Mouse (Mus musculus) megakaryocyte progenitor cell, adult 5-6 weeks (primary cell): ENCODE results near the gene Suox. TPM values are rescaled to one million over a fixed set of nuclear protein-coding genes. Genes with fewer than 3 reads are reported as not detected.
"Not testable (repeated sequence)": the region's sequence is repeated elsewhere in the genome, so short reads cannot be mapped to it uniquely, and the experiment has no call there.

Experiments used
- ATAC-seq: replicated peaks from 2 replicates; pipeline ENCODE4 v1.8.0; 2016; ENCODE audit warnings: mild to moderate bottlenecking, moderate TSS enrichment, inconsistent platforms; ENCODE audit not compliant: poor library complexity
- total RNA-seq, 2 experiments: library from RNA; stranded (forward) in 1 of 2; stranded (reverse) in 1 of 2; fragments of 157-497, 149-512 nt in 1 of 2; fragments of 200-1000 nt in 1 of 2; gene quantifications; 2 replicates each; pipeline versions ENCODE4 v1.2.3 to v1.2.4; 2015 to 2017

Suox gene
- total RNA-seq, 2 experiments from 2014 or later = 2.2 to 4.8 TPM

DNA sequence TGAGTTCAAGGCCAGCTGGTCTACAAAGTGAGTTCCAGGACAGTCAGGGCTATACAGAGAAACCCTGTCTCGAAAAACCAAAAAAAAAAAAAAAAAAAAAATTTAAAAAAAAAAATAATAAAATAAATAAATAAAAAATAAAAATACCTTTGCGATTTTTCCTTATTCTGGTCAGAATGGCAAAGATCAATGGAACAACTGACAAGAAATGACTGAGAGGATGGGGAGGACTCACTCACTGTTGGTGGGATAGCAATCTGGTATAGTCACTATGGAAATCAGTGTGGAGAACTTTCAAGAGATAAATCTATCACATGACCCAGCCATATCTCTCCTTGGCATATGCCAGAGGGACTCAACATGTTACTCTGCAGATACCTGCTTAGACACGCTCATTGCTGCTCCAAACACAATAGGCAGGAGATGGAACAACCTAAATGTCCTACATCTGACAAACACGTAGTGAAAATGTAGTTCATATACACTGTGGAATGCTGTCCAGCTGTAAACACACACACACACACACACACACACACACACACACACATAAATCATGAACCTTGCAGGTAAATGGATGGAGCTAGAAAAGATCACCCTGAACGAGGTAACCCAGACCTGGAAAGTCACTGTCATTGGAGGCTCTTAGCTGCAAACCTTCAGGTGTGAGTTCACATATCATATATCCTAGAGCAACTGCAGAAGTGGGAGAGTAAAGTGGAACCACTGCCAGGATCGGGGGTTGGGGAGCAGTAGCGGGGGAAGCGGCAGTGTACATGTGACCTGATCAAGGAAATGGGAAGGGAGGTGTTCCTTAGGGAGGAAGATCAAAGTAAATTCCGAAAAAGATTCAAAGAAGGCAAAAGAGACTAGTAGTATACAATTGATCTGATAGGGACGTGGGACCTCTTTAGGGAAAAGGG is 46.2 kb downstream of the Suox start:
- peak; percentile 32 for ATAC-seq

DNA sequence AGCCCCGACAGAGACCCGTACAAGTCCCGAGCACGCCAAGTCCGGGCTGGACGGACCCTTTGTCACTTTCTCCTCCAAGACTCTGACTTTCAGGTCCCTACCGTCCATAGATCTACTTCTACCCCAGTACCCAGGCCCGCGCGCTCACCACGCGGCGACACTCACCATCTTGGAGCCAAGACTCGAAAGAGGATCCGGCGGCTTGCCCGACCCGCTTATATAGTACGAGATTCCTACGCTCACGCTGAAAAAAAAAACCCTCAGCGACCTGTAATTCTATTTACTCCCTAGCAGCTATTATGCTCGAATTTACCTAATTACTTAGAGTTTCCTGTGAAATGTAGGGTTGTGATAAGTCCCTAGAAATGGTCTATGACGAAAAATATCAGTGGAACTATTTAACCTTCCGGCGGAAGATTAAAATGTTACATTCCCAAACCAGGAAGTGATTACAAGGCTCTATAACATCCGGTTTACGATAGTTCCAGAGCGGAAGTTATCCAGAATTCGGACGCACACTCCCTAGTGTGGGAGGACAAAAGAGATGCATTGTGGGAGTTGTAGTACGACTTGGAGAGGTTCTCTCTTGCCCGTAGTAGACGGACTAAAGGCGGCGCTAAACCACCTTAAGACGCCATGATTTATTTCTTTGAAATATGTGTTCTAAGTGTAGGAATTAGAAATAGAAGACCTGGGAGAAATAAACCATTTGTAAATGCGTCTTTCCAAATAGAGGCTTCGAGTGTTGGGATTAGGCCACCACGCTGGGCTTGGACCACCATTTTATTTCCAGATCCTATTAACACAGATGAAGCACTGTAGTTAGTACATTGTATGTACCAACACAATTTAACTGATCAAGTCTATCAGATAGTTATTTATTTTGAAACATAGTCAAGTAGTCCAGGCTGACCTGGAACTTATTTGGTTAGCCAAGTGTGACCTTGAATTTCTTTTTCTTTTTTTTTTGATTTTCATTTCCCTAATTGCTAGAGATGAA is 47.3 kb downstream of the Suox start, which contains the start of gene Rps26:
Rps26 (minus strand) TSS at position 437 of the 1,000 bp plus-strand sequence.
- peak; percentile 86 for ATAC-seq

DNA sequence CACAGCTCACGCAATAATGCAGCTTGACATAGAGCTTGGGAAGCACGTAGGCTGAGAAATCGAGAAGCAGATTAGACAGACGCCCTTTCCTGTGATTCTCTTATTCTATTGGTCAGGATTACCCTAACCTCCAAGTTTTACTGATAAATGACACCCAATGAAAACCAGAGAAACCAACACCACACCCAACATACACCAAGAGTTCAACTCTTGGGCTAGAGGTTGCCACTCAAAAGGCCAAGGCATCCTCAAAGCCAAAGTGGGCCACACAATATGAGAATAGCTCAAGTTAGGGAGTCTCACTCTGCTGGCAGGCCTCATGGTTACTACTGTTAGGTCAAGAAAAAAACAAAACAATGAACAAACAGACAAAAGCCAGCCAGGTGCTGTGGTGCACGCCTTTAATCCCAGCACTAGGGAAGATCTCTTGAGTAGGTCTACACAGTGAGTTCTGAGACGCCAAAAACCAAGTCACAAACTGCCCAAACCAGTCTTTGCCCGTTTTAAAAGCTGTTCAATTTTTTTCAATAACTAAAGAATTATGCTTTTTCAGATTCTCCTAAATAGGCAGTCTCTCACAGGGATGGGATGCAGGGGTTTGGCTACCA is 48.5 kb downstream of the Suox start:
- peak; percentile 33 for ATAC-seq

DNA sequence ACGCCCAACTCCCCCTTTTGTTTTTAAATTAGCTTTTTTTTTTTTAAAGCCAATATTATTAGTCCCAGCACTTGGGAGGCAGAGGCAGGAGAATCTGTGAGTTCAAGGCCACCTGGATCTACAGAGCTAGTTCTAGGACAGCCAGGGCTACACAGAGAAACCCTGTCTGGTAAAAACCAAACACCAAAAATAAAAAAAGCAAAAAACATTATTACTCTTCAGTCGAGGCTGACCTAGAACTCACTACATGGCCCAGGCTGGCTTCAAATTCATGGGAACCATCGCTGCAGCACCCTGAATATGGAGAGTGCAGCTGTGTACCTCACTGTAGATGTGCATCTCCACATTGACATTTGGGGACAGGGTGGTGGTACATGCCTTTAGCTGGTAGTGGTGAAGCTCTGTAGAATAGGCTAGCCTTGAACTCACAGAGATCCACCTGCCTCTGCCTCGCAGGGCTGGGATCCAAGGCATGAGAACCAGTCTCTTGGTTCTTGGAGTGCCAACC is 50.7 kb downstream of the Suox start:
- ATAC-seq = not testable (repeated sequence)

DNA sequence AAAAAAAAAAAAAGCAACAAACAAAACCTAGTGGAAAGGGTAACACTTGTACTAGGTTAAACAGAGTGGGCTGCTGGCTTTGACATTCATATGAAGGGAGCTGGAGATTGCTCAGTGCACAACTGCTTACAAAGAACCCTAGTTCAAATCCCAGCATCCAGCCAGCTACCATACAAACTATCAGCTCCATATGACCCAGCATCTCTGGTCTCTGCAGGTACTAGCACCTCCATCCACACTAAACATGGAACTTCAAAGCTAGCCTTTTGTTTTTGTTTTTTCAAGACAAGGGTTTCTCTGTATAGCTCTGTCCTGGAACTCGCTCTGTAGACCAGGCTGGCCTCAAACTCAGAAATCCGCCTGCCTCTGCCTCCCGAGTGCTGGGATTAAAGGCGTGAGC is 51.2 kb downstream of the Suox start:
- ATAC-seq = no peak

DNA sequence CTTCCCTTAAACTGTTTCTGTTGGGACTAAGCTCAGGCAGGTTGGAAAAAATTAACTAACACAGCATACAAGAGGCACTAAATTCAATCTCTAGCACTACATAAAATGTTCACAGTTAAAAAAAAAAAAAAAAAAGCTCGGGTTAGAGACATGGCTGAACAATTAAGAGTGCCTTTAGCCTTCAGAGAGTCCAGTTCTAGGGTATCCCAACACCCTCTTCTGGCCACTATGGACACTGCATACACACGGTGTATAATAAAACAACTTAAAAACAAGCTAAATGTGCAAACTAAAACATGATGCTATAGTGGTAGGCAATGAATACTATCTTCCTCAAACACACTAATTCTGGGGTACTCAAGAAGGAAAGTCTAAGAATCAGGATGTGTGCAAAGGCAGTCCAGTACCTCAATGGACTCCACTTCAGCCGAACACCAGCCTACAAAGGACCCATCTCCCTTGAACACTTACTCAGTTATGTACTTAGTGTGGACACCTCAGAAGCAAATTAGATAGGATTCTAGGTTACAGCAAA is 51.8 kb downstream of the Suox start:
- no peak; the same call in 1 of the 2 replicates for ATAC-seq

DNA sequence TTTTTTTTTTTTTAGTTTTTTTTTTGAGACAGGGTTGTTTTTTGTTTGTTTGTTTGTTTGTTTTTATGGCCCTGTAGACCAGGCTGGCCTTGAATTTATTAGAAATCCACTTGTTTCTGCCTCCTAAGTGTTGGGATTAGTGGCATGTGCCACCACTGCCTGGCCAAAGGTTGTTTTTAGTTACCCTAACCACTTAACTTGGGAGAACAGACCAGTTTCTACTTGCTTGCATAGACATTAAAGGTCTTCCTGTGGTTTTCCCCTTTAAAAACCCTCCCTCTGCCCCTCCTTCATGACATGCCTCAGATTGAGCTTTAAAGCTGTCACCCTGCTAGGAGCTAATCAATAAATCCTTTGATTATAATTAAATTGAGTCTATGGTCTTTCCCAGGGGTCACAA is 53.6 kb downstream of the Suox start:
- no peak for ATAC-seq

Other genes starting within 250 kb of the Suox start
- gene Smarcc2, start 214.8 kb downstream of the Suox start, total RNA-seq (2015) = 70.4 and 74.5 TPM in 2 replicates
- gene Smarcc2, start 214.8 kb downstream of the Suox start, total RNA-seq (2017) = 52.8 and 66.9 TPM in 2 replicates
- 760 and 847 TPM in 2 replicates for gene Myl6, start 179.9 kb downstream of the Suox start, total RNA-seq (2015)
- 1,168 and 1,230 TPM in 2 replicates for gene Myl6, start 179.9 kb downstream of the Suox start, total RNA-seq (2017)
- gene Myl6b, start 175.4 kb downstream of the Suox start, total RNA-seq (2015) = 7.6 and 7.8 TPM in 2 replicates
- 0.64 and 1.7 TPM in 2 replicates for gene Myl6b, start 175.4 kb downstream of the Suox start, total RNA-seq (2017)
- gene Esyt1, start 148.2 kb downstream of the Suox start, total RNA-seq (2015) = 41.2 and 48.4 TPM in 2 replicates
- 77.6 and 85.1 TPM in 2 replicates for gene Esyt1, start 148.2 kb downstream of the Suox start, total RNA-seq (2017)
- 5.9 and 6.7 TPM in 2 replicates for gene Zc3h10, start 126.3 kb downstream of the Suox start, total RNA-seq (2015)
- gene Zc3h10, start 126.3 kb downstream of the Suox start, total RNA-seq (2017) = 10.2 and 13.3 TPM in 2 replicates
- gene Rpl41, start 124.8 kb downstream of the Suox start, total RNA-seq (2015) = 3,654 and 3,864 TPM in 2 replicates
- gene Rpl41, start 124.8 kb downstream of the Suox start, total RNA-seq (2017) = 3,114 and 3,805 TPM in 2 replicates
- gene Pa2g4, start 108.1 kb downstream of the Suox start, total RNA-seq (2015) = 504 and 526 TPM in 2 replicates
- gene Pa2g4, start 108.1 kb downstream of the Suox start, total RNA-seq (2017) = 351 and 437 TPM in 2 replicates
- 2.1 and 2.9 TPM in 2 replicates for gene Erbb3, start 84.4 kb downstream of the Suox start, total RNA-seq (2015)
- gene Erbb3, start 84.4 kb downstream of the Suox start, total RNA-seq (2017) = 1.7 and 2.1 TPM in 2 replicates
- gene Rps26, start 47.3 kb downstream of the Suox start, total RNA-seq (2015) = 2,069 and 2,075 TPM in 2 replicates
- gene Rps26, start 47.3 kb downstream of the Suox start, total RNA-seq (2017) = 838 and 883 TPM in 2 replicates
- 0.20 TPM in 1 of 2 replicates, not detected in the other for gene Ikzf4, start 28.1 kb downstream of the Suox start, total RNA-seq (2015)
- gene Ikzf4, start 28.1 kb downstream of the Suox start, total RNA-seq (2017) = 0.04 TPM in 1 of 2 replicates, not detected in the other
- 33.1 and 40.2 TPM in 2 replicates for gene Rab5b, start 22.2 kb upstream of the Suox start, total RNA-seq (2015)
- 47.9 and 50.6 TPM in 2 replicates for gene Rab5b, start 22.2 kb upstream of the Suox start, total RNA-seq (2017)
- 0.12 and 0.68 TPM in 2 replicates for gene Pmel, start 30.1 kb upstream of the Suox start, total RNA-seq (2015)
- 0.96 TPM in 1 of 2 replicates, not detected in the other for gene Pmel, start 30.1 kb upstream of the Suox start, total RNA-seq (2017)
- gene Cdk2, start 31.0 kb upstream of the Suox start, total RNA-seq (2015) = 83.1 and 98.3 TPM in 2 replicates
- 65.8 and 68.0 TPM in 2 replicates for gene Cdk2, start 31.0 kb upstream of the Suox start, total RNA-seq (2017)
- 9.6 and 13.0 TPM in 2 replicates for gene Dgka, start 70.8 kb upstream of the Suox start, total RNA-seq (2015)
- 9.1 and 10.7 TPM in 2 replicates for gene Dgka, start 70.8 kb upstream of the Suox start, total RNA-seq (2017)
- gene Pym1, start 73.8 kb upstream of the Suox start, total RNA-seq (2015) = 36.6 and 37.7 TPM in 2 replicates
- gene Pym1, start 73.8 kb upstream of the Suox start, total RNA-seq (2017) = 38.9 and 53.4 TPM in 2 replicates
- 4.8 and 5.3 TPM in 2 replicates for gene Mmp19, start 116.8 kb upstream of the Suox start, total RNA-seq (2015)
- 12.8 and 15.5 TPM in 2 replicates for gene Mmp19, start 116.8 kb upstream of the Suox start, total RNA-seq (2017)
- 14.9 and 19.2 TPM in 2 replicates for gene Dnajc14, start 130.0 kb upstream of the Suox start, total RNA-seq (2015)
- 33.4 and 36.4 TPM in 2 replicates for gene Dnajc14, start 130.0 kb upstream of the Suox start, total RNA-seq (2017)
- gene Tmem198b, start 130.3 kb upstream of the Suox start, total RNA-seq (2015) = 5.5 and 7.2 TPM in 2 replicates
- 2.8 and 6.0 TPM in 2 replicates for gene Tmem198b, start 130.3 kb upstream of the Suox start, total RNA-seq (2017)
- gene Sarnp, start 143.3 kb upstream of the Suox start, total RNA-seq (2015) = 245 and 268 TPM in 2 replicates
- 250 and 268 TPM in 2 replicates for gene Sarnp, start 143.3 kb upstream of the Suox start, total RNA-seq (2017)
- 58.1 and 62.7 TPM in 2 replicates for gene Ormdl2, start 147.6 kb upstream of the Suox start, total RNA-seq (2015)
- gene Ormdl2, start 147.6 kb upstream of the Suox start, total RNA-seq (2017) = 65.6 and 105 TPM in 2 replicates
- gene Gdf11, start 217.6 kb upstream of the Suox start, total RNA-seq (2015) = 0.07 TPM in 1 of 2 replicates, not detected in the other
- gene Gdf11, start 217.6 kb upstream of the Suox start, total RNA-seq (2017) = 0.34 TPM in 1 of 2 replicates, not detected in the other
- gene Cd63, start 226.9 kb upstream of the Suox start, total RNA-seq (2015) = 210 and 275 TPM in 2 replicates
- gene Cd63, start 226.9 kb upstream of the Suox start, total RNA-seq (2017) = 143 and 180 TPM in 2 replicates
- 0.90 and 15.7 TPM in 2 replicates for gene Rdh5, start 248.8 kb upstream of the Suox start, total RNA-seq (2015)
- gene Rdh5, start 248.8 kb upstream of the Suox start, total RNA-seq (2017) = 0.79 and 2.9 TPM in 2 replicates
- gene Bloc1s1, start 250.0 kb upstream of the Suox start, total RNA-seq (2015) = 103 and 133 TPM in 2 replicates
- gene Bloc1s1, start 250.0 kb upstream of the Suox start, total RNA-seq (2017) = 65.7 and 106 TPM in 2 replicates